Mouse (Mus musculus) c-Kit-negative CD71-positive TER-119-positive erythroid progenitor cells, embryonic 14.5 days (primary cell): ENCODE measurements around the gene Ncor2.

Experiments used
- DNase-seq: peaks from one replicate; pipeline ENCODE4 v3.0.0-alpha.2; 2013; ENCODE audit warnings: low read depth, low spot score

Gene Ncor2

GRCm38 (mm10) chr5:125024002-125024401 is 155.0 kb downstream of the Ncor2 start:
- no peak for DNase-seq

GRCm38 (mm10) chr5:125021298-125021697 is 157.7 kb downstream of the Ncor2 start:
- DNase-seq, result no peak

- DNase-seq, result no peak
Observed at GRCm38 (mm10) chr5:125019099-125019498, 159.9 kb downstream of the Ncor2 start.

GRCm38 (mm10) chr5:125017332-125017731 is 161.7 kb downstream of the Ncor2 start:
- no peak for DNase-seq

- no peak for DNase-seq
Observed at GRCm38 (mm10) chr5:125016421-125017242, 162.4 kb downstream of the Ncor2 start.

- DNase-seq, result no peak
Observed at GRCm38 (mm10) chr5:125015576-125015975, 163.4 kb downstream of the Ncor2 start.

- no peak for DNase-seq
Observed at GRCm38 (mm10) chr5:125015066-125015465, 164.0 kb downstream of the Ncor2 start.

- peak; percentile 15 for DNase-seq
Observed at GRCm38 (mm10) chr5:125014497-125014896, 164.5 kb downstream of the Ncor2 start.

GRCm38 (mm10) chr5:125011628-125012027 is 167.4 kb downstream of the Ncor2 start:
- DNase-seq, result no peak

GRCm38 (mm10) chr5:125011166-125011565 is 167.9 kb downstream of the Ncor2 start:
- DNase-seq, result no peak

GRCm38 (mm10) chr5:125006896-125007295 is 172.1 kb downstream of the Ncor2 start:
- no peak for DNase-seq

GRCm38 (mm10) chr5:125005871-125006652 is 173.0 kb downstream of the Ncor2 start:
- DNase-seq, result no peak

- DNase-seq, result no peak
Observed at GRCm38 (mm10) chr5:125003873-125004255, 175.2 kb downstream of the Ncor2 start.

- no peak for DNase-seq
Observed at GRCm38 (mm10) chr5:125002969-125003872, 175.8 kb downstream of the Ncor2 start, which contains the start of gene Rflna. Gene Rflna (plus strand): TSS chr5:125003221.

- DNase-seq, result no peak
Observed at GRCm38 (mm10) chr5:125000756-125001250, 178.2 kb downstream of the Ncor2 start.

GRCm38 (mm10) chr5:124997913-124998312 is 181.1 kb downstream of the Ncor2 start:
- DNase-seq, result no peak

- DNase-seq, result no peak
Observed at GRCm38 (mm10) chr5:124996816-124997215, 182.2 kb downstream of the Ncor2 start.

GRCm38 (mm10) chr5:124992891-124993290 is 186.1 kb downstream of the Ncor2 start:
- no peak for DNase-seq

GRCm38 (mm10) chr5:124992323-124992722 is 186.7 kb downstream of the Ncor2 start:
- no peak for DNase-seq

- DNase-seq, result no peak
Observed at GRCm38 (mm10) chr5:124989724-124990123, 189.3 kb downstream of the Ncor2 start.

- DNase-seq, result no peak
Observed at GRCm38 (mm10) chr5:124986656-124987055, 192.4 kb downstream of the Ncor2 start.
